Mouse (Mus musculus): Measurements from ENCODE around the gene Rpa1. TPM values are rescaled to one million over a fixed set of nuclear protein-coding genes. Genes with fewer than 3 reads are reported as not detected.

The Rpa1 gene
- total and polyA plus RNA-seq, 2 experiments from 2014 or later, result 51.1 to 66.9 TPM

DNA sequence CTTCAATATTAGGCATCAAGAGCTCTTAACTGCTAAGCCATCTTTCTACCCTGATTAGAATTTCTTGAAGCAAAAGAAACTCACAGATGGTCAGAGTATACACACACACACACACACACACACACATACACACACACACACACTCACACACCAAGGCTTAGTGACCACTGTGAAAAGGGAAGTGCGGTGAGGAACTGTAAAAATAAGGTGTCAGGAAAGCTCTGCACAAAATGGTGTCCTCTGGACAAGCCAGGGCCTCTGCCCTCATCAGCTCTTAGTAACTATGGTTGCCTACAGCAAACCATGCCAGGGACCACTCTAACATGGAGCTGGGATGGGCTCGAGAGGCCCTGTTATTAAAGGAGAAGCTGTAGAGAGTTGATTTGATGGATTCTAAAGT lies 23.7 kb downstream of the Rpa1 start:
- Histone ChIP-seq H3K27me3 (ENCODE audit: insufficient read depth, low read length) (no peaks in the 10 kb centered on the region), H3K27ac (no peak overlapping the region), H3K4me3 (ENCODE audit: low read length) (no peak overlapping the region), H3K4me2 (ENCODE audit: low read depth, low read length) (no peak overlapping the region), H3K36me3 (ENCODE audit: insufficient read depth, low read length) (no peaks in the 10 kb centered on the region), H3K4me1 (ENCODE audit: insufficient read depth, low read length) (no peaks in the 10 kb centered on the region), H3K9ac (replicated peaks; ENCODE audit: low read length) (no peak overlapping the region), H3K9me3 (ENCODE audit: low read length) (no peaks in the 10 kb centered on the region)
- no peak for TF ChIP-seq CTCF (IDR thresholded peaks at IDR 0.05; ENCODE audit: low read depth)
- 89% methylated on average over 2 of the region's 2 CpGs for WGBS
- ATAC-seq (no peak), DNase-seq (ENCODE audit: low spot score) (no peak)

DNA sequence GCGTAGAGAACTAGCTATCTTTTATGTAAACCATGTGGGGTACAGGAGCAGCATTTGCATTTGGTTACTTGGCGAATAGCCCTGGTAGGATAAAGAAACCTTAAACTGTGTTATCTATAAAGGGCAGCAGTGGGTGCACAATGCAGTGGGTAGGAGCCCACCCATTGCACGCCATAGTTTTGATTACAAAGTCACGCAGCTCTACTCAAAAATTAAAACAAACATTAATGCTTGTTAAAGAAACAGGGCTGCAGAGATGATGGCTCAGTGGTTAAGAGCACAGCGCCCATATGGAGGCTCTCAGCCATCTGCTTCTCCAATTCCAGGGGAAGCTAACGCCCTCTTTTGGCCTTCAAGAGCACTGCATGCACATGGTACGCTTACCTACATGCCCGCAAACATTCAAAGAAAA lies 24.8 kb downstream of the Rpa1 start:
- no peak for DNase-seq (ENCODE audit: low spot score)
- WGBS, result 82% methylated on average over 8 of the region's 8 CpGs
- no peaks in the 10 kb centered on the region for H3K9me3 ChIP-seq (ENCODE audit: low read length)
- no peaks in the 10 kb centered on the region for H3K36me3 ChIP-seq (ENCODE audit: insufficient read depth, low read length)
- no peaks in the 10 kb centered on the region for H3K4me1 ChIP-seq (ENCODE audit: insufficient read depth, low read length)
- H3K27me3 ChIP-seq (ENCODE audit: insufficient read depth, low read length), result no peaks in the 10 kb centered on the region
- H3K27ac ChIP-seq, result no peak overlapping the region
- H3K4me3 ChIP-seq (ENCODE audit: low read length), result no peak overlapping the region
- no peak for ATAC-seq
- TF ChIP-seq CTCF (IDR thresholded peaks at IDR 0.05; ENCODE audit: low read depth), result peak; percentile 21; the same call in 1 of the 2 replicates
- H3K4me2 ChIP-seq (ENCODE audit: low read depth, low read length), result no peak overlapping the region
- no peak overlapping the region for H3K9ac ChIP-seq (replicated peaks; ENCODE audit: low read length)

GRCm38 (mm10) chr11:75319246-75319645 lies 28.9 kb downstream of the Rpa1 start:
- Histone ChIP-seq H3K27ac (peak overlapping the region; percentile 48; the same call in 1 of the 2 replicates), H3K9ac (replicated peaks; ENCODE audit: low read length) (no peak overlapping the region), H3K4me2 (ENCODE audit: low read depth, low read length) (no peak overlapping the region; the same call in 1 of the 2 replicates), H3K4me1 (ENCODE audit: insufficient read depth, low read length) (no peaks in the 10 kb centered on the region), H3K27me3 (ENCODE audit: insufficient read depth, low read length) (no peaks in the 10 kb centered on the region), H3K9me3 (ENCODE audit: low read length) (no peaks in the 10 kb centered on the region), H3K4me3 (ENCODE audit: low read length) (no peak overlapping the region), H3K36me3 (ENCODE audit: insufficient read depth, low read length) (peaks cover 5% of the 10 kb centered on the region; the same call in 1 of the 2 replicates)
- TF ChIP-seq CTCF (IDR thresholded peaks at IDR 0.05; ENCODE audit: low read depth), result no peak
- 48% methylated on average over 5 of the region's 5 CpGs for WGBS
- no peak for DNase-seq (ENCODE audit: low spot score)
- ATAC-seq, result no peak

GRCm38 (mm10) chr11:75318351-75319221 lies 29.5 kb downstream of the Rpa1 start:
- WGBS, result 45% methylated on average over 14 of the region's 14 CpGs
- peak overlapping the region; percentile 48; the same call in 1 of the 2 replicates for H3K27ac ChIP-seq
- no peaks in the 10 kb centered on the region for H3K4me1 ChIP-seq (ENCODE audit: insufficient read depth, low read length)
- H3K27me3 ChIP-seq (ENCODE audit: insufficient read depth, low read length), result no peaks in the 10 kb centered on the region
- TF ChIP-seq CTCF (IDR thresholded peaks at IDR 0.05; ENCODE audit: low read depth), result no peak
- H3K4me3 ChIP-seq (ENCODE audit: low read length), result no peak overlapping the region
- H3K9ac ChIP-seq (replicated peaks; ENCODE audit: low read length), result 0 out of 2 replicates have a peak overlapping the region, but pooled peaks have one; percentile 17
- H3K9me3 ChIP-seq (ENCODE audit: low read length), result no peaks in the 10 kb centered on the region
- ATAC-seq, result no peak
- H3K4me2 ChIP-seq (ENCODE audit: low read depth, low read length), result peak overlapping the region; percentile 16; the same call in 1 of the 2 replicates
- peaks cover 12% of the 10 kb centered on the region; the same call in 1 of the 2 replicates for H3K36me3 ChIP-seq (ENCODE audit: insufficient read depth, low read length)
- no peak for DNase-seq (ENCODE audit: low spot score)

- Histone ChIP-seq H3K36me3 (ENCODE audit: insufficient read depth, low read length) (peaks cover 37% of the 10 kb centered on the region), H3K27me3 (ENCODE audit: insufficient read depth, low read length) (no peaks in the 10 kb centered on the region), H3K27ac (no peak overlapping the region), H3K4me1 (ENCODE audit: insufficient read depth, low read length) (no peaks in the 10 kb centered on the region), H3K4me3 (ENCODE audit: low read length) (no peak overlapping the region), H3K4me2 (ENCODE audit: low read depth, low read length) (no peak overlapping the region), H3K9ac (replicated peaks; ENCODE audit: low read length) (no peak overlapping the region), H3K9me3 (ENCODE audit: low read length) (no peaks in the 10 kb centered on the region)
- no peak for TF ChIP-seq CTCF (IDR thresholded peaks at IDR 0.05; ENCODE audit: low read depth)
- ATAC-seq (no peak), DNase-seq (ENCODE audit: low spot score) (no peak)
- WGBS, result 89% methylated on average over 8 of the region's 8 CpGs
These were observed 34.3 kb downstream of the Rpa1 start for GRCm38 (mm10) chr11:75313834-75314233.

- no peaks in the 10 kb centered on the region for H3K27me3 ChIP-seq (ENCODE audit: insufficient read depth, low read length)
- peaks cover 42% of the 10 kb centered on the region for H3K36me3 ChIP-seq (ENCODE audit: insufficient read depth, low read length)
- ATAC-seq (no peak), DNase-seq (ENCODE audit: low spot score) (no peak)
- H3K4me3 ChIP-seq (ENCODE audit: low read length), result no peak overlapping the region
- H3K4me1 ChIP-seq (ENCODE audit: insufficient read depth, low read length), result no peaks in the 10 kb centered on the region
- H3K9ac ChIP-seq (replicated peaks; ENCODE audit: low read length), result no peak overlapping the region
- TF ChIP-seq CTCF (IDR thresholded peaks at IDR 0.05; ENCODE audit: low read depth), result no peak
- H3K4me2 ChIP-seq (ENCODE audit: low read depth, low read length), result no peak overlapping the region
- no peaks in the 10 kb centered on the region for H3K9me3 ChIP-seq (ENCODE audit: low read length)
- WGBS, result 83% methylated on average over 6 of the region's 6 CpGs
- H3K27ac ChIP-seq, result no peak overlapping the region
These were observed 36.4 kb downstream of the Rpa1 start for GRCm38 (mm10) chr11:75311751-75312150.

GRCm38 (mm10) chr11:75310813-75311212 lies 37.3 kb downstream of the Rpa1 start:
- Histone ChIP-seq H3K4me2 (ENCODE audit: low read depth, low read length) (no peak overlapping the region), H3K4me1 (ENCODE audit: insufficient read depth, low read length) (no peaks in the 10 kb centered on the region), H3K9me3 (ENCODE audit: low read length) (no peaks in the 10 kb centered on the region), H3K27me3 (ENCODE audit: insufficient read depth, low read length) (no peaks in the 10 kb centered on the region), H3K9ac (replicated peaks; ENCODE audit: low read length) (no peak overlapping the region), H3K4me3 (ENCODE audit: low read length) (no peak overlapping the region), H3K36me3 (ENCODE audit: insufficient read depth, low read length) (peaks cover 50% of the 10 kb centered on the region), H3K27ac (no peak overlapping the region)
- TF ChIP-seq CTCF (IDR thresholded peaks at IDR 0.05; ENCODE audit: low read depth), result no peak
- 94% methylated on average over 8 of the region's 8 CpGs for WGBS
- DNase-seq (ENCODE audit: low spot score), result no peak
- ATAC-seq, result no peak
